Mouse (Mus musculus): ENCODE data around the gene Mex3a.

Mex3a gene

DNA sequence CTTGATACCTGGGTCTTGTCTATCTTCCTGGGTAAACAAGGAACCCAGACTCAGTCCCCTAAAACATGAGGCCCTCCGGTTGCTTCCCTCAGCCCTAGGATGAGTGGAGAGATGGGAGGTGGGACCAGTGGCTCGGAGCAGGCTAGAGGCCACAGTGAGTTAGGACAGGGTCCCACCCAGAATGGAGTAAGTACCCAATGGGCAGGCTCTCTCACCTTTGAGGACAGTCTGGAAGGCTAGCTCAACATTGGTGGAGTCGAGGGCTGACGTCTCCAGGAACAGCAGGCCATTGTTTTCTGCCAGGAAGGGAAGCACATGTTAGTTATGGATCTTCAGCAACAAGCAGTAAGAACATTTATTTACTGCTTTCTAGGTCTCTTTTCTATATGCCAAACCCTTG lies 10.3 kb downstream of the Mex3a start:
- in situ Hi-C loops (cut with MboI, MseI) = no loop called here

DNA sequence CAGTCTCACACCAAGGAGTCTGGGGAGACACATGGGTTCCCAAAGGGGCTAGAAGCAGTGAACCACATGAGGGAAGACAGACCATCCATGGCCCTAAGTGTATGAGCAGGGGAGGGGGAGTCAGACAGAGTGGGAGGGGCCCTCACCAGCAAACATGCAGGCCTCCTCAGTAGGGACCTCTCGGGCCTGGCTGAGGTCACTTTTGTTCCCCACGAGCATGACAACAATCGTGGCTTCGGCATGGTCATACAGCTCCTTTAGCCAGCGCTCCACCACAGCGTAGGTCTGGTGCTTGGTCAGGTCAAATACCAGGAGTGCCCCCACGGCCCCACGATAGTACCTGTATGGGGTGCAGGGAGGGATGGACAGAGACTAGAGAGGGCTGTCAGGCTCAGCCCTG lies 11.0 kb downstream of the Mex3a start:
- in situ Hi-C loops (cut with MboI, MseI) = no loop called here

DNA sequence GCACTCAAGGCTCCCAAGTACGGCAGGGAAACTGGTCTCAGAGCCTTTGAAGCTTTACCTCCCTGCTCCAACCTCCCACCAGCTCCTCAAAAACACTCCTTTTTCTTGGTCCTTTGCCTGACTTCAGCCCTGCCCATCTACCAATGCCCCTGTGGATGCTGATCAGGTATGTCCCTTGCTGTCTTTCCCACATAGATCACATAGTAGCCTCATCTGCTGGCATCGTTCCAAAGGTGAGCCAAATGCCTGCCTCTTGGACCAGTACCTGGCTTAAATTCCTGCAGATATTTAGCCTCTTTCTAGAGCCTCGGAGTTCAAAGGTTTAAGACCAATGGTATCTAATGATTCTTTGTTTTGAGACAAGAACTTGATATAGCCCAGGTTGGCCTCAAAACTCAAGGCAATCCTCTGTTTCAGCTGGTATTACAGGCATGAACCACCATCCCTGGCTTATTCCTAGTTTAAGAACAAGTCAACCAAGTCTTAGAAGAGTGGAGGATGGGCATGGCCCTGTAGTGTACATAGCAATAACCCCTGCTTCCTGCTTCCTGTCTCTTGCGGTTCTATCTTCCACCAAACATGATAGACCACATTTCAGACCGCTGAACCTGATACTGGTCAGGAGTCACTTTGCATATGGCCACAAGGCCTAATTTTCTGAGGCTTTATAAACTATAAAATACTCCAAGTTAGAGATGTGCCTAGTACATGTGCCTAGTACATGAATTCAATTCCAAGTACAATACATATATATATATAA lies 11.6 kb downstream of the Mex3a start:
- in situ Hi-C loops (cut with MboI, MseI) = no loop called here

DNA sequence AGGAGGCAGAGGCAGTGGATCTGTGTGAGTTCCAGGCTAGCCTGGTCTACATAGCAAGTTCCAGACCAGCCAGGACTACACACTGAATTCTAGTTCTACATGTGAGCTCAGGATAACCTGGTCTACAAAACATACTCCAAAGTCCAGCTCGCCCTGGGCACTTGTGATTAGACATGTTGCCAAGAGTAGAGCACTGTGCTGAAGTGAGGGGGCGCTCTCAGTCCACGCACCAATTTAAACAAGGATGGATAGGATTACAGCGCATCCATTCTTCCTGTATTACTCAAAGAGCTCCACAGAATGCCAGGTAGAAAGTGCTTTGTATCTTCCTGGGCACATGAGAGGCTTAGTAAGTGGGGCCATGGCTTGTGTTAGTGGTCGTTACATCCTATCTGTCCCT lies 12.3 kb downstream of the Mex3a start:
- in situ Hi-C loops (cut with MboI, MseI) = no loop called here

DNA sequence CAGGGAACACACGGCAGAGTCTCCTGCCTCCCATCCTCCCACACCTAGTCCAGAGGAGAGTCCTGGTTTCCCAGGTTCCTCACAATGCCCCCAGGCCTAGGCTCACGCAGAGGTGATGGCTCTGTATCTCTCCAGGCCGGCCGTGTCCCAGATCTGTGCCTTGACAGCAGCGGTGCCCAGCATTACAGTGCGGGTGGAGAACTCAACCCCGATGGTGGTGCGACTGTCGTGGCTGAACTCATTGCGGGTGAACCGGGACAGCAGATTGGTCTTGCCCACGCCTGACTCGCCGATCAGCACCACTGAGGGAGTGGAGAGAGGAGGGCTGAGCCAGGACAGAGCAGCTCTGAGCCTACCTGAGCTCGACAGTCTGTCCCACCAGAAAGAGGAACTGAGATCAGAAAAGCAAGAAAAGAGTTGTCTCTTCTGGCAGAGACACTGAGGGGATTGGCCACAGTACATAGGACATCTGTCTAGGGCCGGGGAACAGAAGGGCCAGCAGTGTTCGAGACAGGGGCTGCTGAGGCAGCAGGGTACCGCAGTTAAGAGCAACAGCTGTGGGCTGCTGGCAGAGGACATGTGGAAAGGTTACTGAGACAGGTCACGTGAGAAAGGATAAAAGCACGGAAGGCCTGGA lies 12.9 kb downstream of the Mex3a start:
- in situ Hi-C loops (cut with MboI, MseI) = no loop called here

DNA sequence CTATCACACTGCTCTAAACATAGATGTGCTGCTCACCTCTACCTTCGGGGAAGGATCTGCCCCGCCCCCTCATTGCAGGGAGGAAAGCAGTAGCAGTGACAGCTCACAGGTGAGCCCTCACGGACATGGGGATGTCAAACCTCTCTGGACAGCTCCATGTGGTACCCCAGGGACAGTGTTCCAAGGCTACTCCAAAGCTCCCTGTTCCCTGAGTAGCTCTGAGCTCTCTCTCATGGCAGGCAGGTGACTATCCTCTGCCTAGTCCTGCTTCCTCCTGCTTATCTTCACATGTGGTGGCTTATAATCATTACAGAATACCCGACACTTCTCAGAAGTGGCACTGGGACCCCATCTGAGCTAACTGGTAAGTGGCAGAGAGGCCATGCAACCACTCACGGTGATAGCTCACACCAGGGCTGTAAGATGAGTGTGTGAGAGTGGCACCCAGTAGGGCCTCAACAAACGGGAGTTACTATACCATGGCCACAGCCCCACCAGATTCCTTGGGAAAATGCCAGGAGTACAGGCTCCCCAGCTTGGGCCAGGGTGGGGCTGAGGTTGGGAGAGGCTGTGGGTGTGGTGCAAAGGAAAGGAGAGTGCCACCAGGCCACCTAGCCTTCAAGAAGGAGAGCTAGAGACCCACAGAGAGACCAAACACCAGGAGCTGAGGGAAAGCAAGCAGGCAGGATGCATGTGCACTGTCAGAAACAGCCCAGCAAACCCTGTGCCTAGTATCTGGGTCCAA lies 14.7 kb downstream of the Mex3a start:
- in situ Hi-C loops (cut with MboI, MseI) = no loop called here

DNA sequence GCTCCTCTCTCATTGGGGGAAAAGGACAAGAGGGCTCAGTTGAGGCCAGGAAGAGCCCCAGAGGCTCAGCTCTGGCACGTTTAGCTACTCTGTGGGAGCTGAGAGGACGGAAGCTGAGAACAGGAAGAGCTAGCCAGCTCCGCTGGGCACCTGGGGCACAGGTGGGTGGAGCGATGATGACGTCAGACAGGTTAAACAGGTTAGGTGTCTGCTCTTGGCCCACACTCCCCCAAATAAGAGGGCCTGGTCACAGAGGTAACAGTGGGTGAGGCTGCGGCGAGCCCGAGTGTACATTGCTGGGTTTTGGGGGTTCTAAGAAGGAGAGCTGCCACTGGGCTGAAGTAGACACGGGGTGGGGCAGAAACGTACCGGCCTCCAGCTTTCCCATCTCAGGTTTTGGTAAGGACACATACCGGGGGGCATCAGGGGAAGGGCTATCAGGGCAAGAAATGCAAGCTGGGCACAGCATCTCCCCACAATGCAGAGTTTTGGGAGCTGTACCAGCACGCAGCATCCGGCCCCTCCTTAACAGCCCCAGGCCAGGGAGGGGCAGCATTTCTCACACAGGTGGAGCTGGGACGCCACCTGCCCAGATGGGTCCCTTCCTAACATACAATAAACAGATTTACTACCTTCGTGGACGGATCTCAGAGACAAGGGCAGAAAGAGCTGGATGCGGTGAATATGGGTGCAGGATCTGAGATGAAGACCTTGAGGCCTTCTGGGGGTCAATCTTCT lies 16.2 kb downstream of the Mex3a start, which contains the start of gene Rab25:
TSS of gene Rab25 (minus strand) at position 121 of the 738 bp plus-strand sequence.
- in situ Hi-C loops (cut with MboI, MseI) = no loop called here

DNA sequence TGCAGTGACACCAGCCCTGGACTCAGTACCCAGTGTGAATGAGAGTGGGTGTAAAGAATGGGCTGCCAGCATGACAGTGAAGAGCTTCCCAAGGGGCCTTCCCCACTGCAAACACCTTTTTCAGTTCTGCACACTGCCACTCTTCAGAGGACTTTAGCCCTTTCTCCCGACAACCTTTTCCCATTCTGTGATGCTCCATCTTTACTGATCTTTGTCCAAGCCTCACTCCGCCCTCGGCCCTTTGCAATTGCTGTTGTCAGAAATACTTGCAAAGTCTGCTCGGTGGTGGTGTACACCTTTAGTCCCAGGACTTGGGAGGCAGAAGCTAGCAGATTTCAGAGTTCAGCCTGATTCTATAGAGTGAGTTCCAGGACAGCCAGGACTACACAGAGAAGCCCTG lies 19.4 kb downstream of the Mex3a start:
- in situ Hi-C loops (cut with MboI, MseI) = no loop called here

DNA sequence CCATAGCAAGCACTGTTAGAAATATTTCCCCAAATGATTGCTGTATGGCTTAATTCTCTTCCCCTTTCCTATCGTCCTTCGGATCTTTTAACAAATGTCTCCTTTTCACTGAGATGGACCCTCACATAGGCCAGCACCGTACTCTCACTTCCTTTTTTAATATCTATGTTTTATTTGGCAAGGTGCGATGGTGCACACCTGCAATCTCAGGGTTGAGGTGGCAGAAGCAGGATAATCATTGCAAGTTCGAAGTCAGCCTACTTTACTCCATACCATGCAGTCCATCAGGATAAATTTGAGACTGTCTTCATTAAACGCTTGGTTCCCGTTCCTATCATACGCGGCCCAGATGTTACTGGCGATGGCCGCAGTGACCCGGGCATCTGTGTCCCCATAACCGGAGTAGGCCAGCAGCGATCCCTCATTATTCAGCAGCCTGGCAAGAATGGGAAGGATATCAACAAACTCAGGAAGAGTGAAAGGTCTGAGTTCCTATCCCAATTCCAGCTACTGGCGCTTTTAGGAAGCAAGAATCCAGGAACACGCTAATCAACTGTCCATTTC lies 20.0 kb downstream of the Mex3a start:
- in situ Hi-C loops (cut with MboI, MseI) = no loop called here

DNA sequence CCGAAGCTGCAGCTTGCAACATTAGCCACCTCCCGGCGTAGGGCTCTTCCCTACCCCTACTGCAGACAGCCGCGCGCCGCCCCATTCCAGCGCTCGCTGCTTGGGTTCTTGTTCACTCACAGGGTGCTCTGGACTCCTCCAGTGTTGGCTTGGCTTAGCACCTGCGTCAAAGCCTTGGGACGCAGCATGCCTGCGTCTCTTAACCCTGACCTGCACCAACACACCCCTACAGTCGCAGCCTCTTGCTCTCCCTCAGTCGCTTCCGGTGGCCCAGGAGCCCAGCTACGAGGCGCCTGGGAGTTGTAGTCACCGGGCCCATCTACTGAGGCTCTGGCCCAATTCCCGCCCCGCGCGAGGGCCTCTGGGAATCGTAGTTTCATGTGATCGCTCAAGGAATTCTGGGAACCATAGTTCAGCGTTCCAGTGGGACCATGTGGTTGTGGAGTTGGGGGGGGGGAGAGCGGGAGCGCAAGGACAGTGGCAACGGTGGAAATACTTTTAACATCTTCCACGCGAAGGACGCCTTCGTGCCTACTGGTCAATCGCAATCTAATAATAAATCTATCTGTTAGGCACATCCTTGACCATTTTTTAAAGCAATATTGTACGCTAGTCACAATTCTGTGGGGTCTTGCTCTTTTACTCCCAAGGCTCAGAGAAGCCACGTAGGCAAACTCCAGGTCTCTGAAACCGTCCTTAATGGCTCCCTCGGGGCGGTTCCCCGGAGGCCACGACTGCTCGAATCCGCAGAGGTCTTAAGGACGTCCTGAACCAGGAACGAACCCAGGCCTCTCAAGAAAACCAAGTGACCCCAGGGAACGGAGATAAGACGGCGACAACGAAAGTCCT lies 20.7 kb downstream of the Mex3a start, which contains the start of gene Lamtor2:
TSS of gene Lamtor2 (minus strand) at position 399 of the 849 bp plus-strand sequence.
- in situ Hi-C loops (cut with MboI, MseI) = no loop called here

DNA sequence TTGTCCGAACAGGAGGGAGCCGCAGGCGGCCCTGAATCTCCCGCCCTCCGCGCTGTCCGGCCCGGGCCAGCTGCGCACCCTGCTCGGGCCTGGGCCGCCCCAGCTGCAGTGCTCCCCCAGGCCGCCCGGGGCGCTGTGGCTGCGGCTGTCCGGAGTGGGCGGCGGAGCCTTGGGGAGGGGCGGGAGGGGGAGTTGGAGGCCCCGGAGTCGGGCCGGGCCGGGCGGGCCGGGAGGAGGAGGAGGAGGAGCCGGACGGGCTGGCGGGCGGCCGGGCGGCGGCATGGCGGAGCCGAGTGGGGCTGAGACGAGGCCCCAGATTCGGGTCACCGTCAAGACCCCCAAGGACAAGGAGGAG lies 21.3 kb downstream of the Mex3a start, which contains the start of gene Ubqln4:
TSS of gene Ubqln4 (plus strand) at position 234 of the 355 bp plus-strand sequence.
- in situ Hi-C loops (cut with MboI, MseI) = no loop called here

DNA sequence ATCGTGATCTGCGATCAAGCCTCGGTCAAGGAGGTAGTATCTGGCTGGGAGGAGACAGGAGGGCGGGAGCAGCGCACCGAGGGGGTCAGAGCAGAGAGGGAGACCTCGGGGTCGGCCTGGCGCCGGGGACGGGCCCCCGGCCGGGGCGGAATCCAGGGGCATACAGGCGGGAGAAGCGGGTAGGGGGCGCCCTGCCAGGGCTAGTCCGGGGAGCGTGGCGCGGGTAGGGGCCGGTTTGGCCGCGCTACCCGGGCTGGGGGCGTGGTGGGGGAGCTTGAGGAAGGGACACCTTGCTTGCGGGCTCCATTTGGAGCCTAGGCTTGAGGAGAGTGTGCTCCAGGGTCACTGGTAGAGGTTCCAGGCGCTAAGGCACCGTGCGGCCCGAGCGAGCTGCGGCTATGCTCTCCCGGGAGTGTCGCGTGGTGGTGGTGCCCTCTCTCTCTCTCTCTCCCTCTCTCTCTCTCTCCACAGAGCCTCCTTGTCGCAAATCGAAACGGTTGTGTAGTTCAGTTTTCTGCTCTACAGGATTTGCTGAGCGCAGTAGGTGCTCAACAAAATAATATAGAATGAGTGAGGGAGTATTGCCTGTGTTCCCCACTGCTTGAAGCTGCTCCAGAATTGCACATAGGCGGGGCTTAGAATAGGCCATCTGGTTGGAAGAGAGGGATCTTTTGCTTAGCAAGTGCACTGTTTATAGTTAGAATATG lies 21.8 kb downstream of the Mex3a start:
- in situ Hi-C loops (cut with MboI, MseI) = no loop called here

DNA sequence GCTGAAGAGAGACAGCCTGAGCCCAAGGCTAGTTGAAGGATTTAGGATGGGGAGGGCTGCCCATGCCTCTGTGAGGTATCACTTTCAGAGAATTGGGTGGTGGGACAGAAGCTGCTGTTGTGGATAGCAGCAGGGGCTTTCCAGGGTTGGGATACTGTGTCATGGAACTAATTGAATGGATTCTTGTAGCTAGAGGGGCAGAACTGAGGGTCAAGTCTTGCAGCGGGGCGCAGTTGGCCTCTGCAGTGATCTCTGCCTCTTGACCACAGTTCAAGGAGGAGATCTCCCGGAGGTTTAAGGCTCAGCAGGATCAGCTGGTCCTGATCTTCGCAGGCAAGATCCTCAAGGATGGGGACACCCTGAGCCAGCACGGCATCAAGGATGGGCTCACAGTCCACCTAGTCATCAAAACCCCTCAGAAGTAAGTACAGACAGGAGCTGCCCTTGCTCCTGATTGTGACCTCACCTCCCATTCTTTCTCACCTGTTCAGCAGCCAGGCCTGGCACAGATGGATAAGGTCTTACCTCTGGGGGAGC lies 22.9 kb downstream of the Mex3a start:
- in situ Hi-C loops (cut with MboI, MseI) = no loop called here

DNA sequence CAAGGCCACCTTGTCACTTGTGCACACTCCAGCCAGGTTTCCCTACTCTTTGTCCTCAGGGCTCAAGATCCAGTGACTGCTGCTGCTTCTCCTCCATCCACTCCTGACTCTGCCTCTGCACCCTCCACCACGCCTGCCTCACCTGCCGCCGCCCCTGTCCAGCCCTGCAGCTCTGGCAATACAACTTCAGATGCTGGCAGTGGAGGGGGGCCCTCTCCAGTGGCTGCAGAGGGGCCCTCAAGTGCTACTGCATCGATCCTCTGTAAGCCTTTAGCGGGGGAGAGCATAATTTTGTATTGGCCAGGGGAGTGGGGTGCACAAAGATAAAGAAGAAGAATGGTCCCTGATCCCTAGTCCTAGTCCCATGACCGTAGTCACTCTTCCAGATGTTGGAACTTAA lies 23.5 kb downstream of the Mex3a start:
- in situ Hi-C loops (cut with MboI, MseI) = no loop called here

DNA sequence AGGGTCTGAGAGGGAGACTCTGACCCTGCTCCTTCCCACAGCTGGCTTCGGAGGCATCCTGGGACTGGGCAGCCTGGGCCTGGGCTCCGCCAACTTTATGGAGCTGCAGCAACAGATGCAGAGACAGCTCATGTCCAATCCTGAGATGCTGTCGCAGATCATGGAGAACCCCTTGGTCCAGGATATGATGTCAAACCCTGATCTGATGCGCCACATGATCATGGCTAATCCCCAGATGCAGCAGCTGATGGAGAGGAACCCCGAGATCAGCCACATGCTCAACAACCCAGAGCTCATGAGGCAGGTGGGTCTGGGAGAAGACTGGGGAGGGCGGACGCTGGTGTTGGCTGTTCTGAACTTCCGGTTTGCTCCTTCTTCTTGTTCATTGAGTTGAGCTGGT lies 24.4 kb downstream of the Mex3a start:
- in situ Hi-C loops (cut with MboI, MseI) = no loop called here

DNA sequence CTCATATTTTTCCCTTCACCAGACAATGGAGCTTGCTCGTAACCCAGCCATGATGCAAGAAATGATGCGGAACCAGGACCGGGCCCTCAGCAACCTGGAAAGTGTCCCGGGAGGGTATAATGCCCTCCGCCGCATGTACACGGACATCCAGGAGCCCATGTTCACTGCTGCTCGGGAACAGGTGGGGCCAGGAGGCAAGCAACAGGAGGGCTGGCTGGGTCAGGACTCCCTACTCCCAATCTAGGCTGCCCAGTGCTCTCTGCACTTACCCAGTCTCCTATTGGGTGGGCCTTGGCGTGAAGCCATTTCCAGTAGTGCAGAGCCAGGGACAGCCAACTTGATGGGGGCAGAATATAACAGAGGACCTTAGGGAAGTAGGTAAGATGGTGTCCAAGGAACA lies 27.4 kb downstream of the Mex3a start:
- in situ Hi-C loops (cut with MboI, MseI) = no loop called here

DNA sequence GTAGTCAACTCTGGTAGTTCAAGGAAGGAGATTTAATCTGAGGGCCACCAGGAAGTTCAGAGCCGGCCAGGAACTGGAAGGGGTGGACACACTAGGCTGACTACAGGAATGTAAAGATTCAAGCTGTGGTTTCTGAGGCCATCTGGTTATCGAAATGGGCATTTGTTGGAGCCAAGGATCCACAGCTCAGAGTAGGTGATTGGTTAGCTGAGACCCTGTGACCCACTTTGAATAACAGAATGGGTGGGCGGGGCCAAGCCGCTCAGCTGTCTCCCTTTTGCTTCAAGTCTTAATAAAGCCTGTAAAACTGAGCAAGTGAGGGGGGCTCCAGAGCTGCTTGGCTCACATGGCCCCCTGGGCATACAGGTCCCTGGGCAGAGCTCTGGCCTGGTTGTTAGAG lies 29.8 kb downstream of the Mex3a start:
- in situ Hi-C loops (cut with MboI, MseI) = no loop called here

DNA sequence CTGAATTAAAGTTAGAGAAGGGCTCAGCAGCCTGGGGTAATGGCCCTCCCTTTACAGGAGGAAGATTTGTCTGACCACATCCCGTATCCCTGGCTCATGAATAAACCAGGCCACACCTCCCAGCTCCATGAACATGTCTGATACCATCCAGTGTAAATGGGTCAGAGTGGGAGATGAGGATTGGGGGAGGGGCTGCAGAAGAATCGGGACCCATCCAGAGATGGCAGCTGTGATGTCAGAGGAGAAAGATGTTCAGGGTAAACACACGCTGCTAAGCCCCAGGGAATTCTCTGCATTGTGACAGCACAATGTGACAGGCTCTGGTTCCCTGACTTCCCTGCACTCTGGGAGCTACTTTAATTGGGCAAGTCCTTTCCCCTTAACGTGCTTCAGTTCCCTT lies 31.2 kb downstream of the Mex3a start:
- in situ Hi-C loops (cut with MboI, MseI) = no loop called here

DNA sequence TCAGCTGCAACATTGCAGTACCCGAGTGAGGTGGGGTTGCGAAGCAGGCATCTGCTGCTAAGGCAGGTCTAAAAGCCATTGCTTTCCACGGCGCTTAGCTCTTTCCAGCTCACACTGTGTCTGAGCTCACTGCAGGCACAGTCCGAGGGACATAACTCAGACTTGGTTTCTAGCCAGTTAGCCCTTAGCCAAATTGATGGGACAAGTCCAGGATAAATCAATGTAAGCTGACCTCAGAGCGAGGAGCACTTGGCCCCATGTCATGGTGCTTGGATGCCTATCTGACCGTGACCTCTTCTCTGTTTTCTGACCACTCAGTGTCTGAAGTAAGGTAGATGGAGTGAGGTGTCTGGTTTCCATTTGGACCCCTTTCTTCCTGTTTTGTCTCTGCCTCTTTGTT lies 31.8 kb downstream of the Mex3a start:
- in situ Hi-C loops (cut with MboI, MseI) = no loop called here

DNA sequence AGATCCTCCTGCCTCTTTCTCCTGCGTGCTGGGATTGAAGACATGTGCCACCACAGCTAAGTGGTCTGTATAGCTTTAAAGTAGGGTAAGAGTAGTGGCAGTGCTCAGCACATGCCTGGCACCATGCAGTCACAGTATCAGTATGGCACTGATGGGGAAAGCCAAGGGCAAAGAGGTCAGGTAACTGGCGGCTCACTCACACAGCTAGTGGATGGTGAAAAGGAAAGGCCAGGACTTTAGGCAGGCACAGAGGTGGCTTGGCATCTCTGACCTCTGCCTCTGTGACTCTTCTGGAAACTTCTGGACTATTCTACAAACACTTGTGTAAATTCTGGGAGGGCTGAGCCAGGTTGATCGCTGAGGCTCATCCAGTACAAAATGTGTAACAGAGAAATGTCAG lies 33.9 kb downstream of the Mex3a start:
- in situ Hi-C loops (cut with MboI, MseI) = no loop called here

Measured in T-helper 1 cell (primary cell).